Mouse (Mus musculus): ENCODE data around the gene Mast4. TPM values are rescaled to one million over a fixed set of nuclear protein-coding genes. Genes with fewer than 3 reads are reported as not detected.
"Not testable (repeated sequence)": the region's sequence is repeated elsewhere in the genome, so short reads cannot be mapped to it uniquely, and the experiment has no call there.

The Mast4 gene
- 6.4 and 7.1 TPM in 2 replicates for polyA plus RNA-seq (2012; rRNA removed)

GRCm38 (mm10) chr13:103334392-103334686 lies at the start of gene Mast4:
Gene Mast4 (minus strand): TSS chr13:103334497.
- DNase-seq (ENCODE audit: low read depth in 1 of 2, low spot score in 2 of 2), result no peak
- WGBS, result under 1% methylated on average over 44 of the region's 44 CpGs
- Histone ChIP-seq H3K27me3 (ENCODE audit: control insufficient read depth, insufficient read depth, low read length) (peaks cover 16% of the 10 kb centered on the region), H3K27ac (ENCODE audit: insufficient read depth, low read length) (no peak within 1 kb of the TSS), H3K4me3 (ENCODE audit: extremely low read depth, insufficient read depth, insufficient read length) (peak within 1 kb of the TSS; percentile 26), H3K4me1 (ENCODE audit: control insufficient read depth, insufficient read depth, insufficient read length) (peaks cover 2% of the 10 kb centered on the region; the same call in 1 of the 2 replicates), H3K36me3 (ENCODE audit: control insufficient read depth, insufficient read depth, low read length) (no peaks in the 10 kb centered on the region)
- TF ChIP-seq POLR2A (IDR thresholded peaks at IDR 0.05; ENCODE audit: low read depth, low read length) (no peak), CTCF (IDR thresholded peaks at IDR 0.05; ENCODE audit: extremely low read depth, insufficient read depth, insufficient read length, insufficient replicate concordance) (no peak)

- TF ChIP-seq POLR2A (IDR thresholded peaks at IDR 0.05; ENCODE audit: low read depth, low read length), result no peak
- no peaks in the 10 kb centered on the region for H3K27me3 ChIP-seq (ENCODE audit: control insufficient read depth, insufficient read depth, low read length)
- 27% methylated on average over 1 of the region's 1 CpGs for WGBS
Observed at GRCm38 (mm10) chr13:103374495-103374894, 40.2 kb upstream of the Mast4 start.

GRCm38 (mm10) chr13:103369194-103369593 lies 34.9 kb upstream of the Mast4 start:
- 84% methylated on average over 7 of the region's 7 CpGs for WGBS
- no peak for DNase-seq (ENCODE audit: low read depth in 1 of 2, low spot score in 2 of 2)
- H3K4me3 ChIP-seq (ENCODE audit: extremely low read depth, insufficient read depth, insufficient read length), result no peak overlapping the region
- TF ChIP-seq CTCF (IDR thresholded peaks at IDR 0.05; ENCODE audit: extremely low read depth, insufficient read depth, insufficient read length, insufficient replicate concordance), result no peak
- no peak for TF ChIP-seq POLR2A (IDR thresholded peaks at IDR 0.05; ENCODE audit: low read depth, low read length)
- no peaks in the 10 kb centered on the region for H3K36me3 ChIP-seq (ENCODE audit: control insufficient read depth, insufficient read depth, low read length)
- no peak overlapping the region for H3K27ac ChIP-seq (ENCODE audit: insufficient read depth, low read length)
- no peaks in the 10 kb centered on the region for H3K27me3 ChIP-seq (ENCODE audit: control insufficient read depth, insufficient read depth, low read length)
- no peaks in the 10 kb centered on the region for H3K4me1 ChIP-seq (ENCODE audit: control insufficient read depth, insufficient read depth, insufficient read length)

More at GRCm38 (mm10) chr13:103374495-103374894, 40.2 kb upstream of the Mast4 start:
- H3K4me1 ChIP-seq (ENCODE audit: control insufficient read depth, insufficient read depth, insufficient read length), result no peaks in the 10 kb centered on the region
- H3K36me3 ChIP-seq (ENCODE audit: control insufficient read depth, insufficient read depth, low read length), result no peaks in the 10 kb centered on the region
- no peak overlapping the region for H3K4me3 ChIP-seq (ENCODE audit: extremely low read depth, insufficient read depth, insufficient read length)
- DNase-seq (ENCODE audit: low read depth in 1 of 2, low spot score in 2 of 2), result no peak
- H3K27ac ChIP-seq (ENCODE audit: insufficient read depth, low read length), result no peak overlapping the region

- no peak overlapping the region for H3K4me3 ChIP-seq (ENCODE audit: extremely low read depth, insufficient read depth, insufficient read length)
- H3K36me3 ChIP-seq (ENCODE audit: control insufficient read depth, insufficient read depth, low read length), result no peaks in the 10 kb centered on the region
- H3K27ac ChIP-seq (ENCODE audit: insufficient read depth, low read length), result no peak overlapping the region
- DNase-seq (ENCODE audit: low read depth in 1 of 2, low spot score in 2 of 2), result no peak
- WGBS, result 88% methylated on average over 10 of the region's 10 CpGs
- no peaks in the 10 kb centered on the region for H3K27me3 ChIP-seq (ENCODE audit: control insufficient read depth, insufficient read depth, low read length)
- no peaks in the 10 kb centered on the region for H3K4me1 ChIP-seq (ENCODE audit: control insufficient read depth, insufficient read depth, insufficient read length)
- TF ChIP-seq POLR2A (IDR thresholded peaks at IDR 0.05; ENCODE audit: low read depth, low read length), result no peak
- TF ChIP-seq CTCF (IDR thresholded peaks at IDR 0.05; ENCODE audit: extremely low read depth, insufficient read depth, insufficient read length, insufficient replicate concordance), result no peak
Observed at GRCm38 (mm10) chr13:103363181-103363580, 28.9 kb upstream of the Mast4 start.

GRCm38 (mm10) chr13:103357415-103357814 lies 23.1 kb upstream of the Mast4 start:
- 94% methylated on average over 16 of the region's 16 CpGs for WGBS
- H3K4me3 ChIP-seq (ENCODE audit: extremely low read depth, insufficient read depth, insufficient read length); H3K27ac ChIP-seq (ENCODE audit: insufficient read depth, low read length); H3K27me3 ChIP-seq (ENCODE audit: control insufficient read depth, insufficient read depth, low read length); DNase-seq (ENCODE audit: low read depth in 1 of 2, low spot score in 2 of 2); H3K36me3 ChIP-seq (ENCODE audit: control insufficient read depth, insufficient read depth, low read length); H3K4me1 ChIP-seq (ENCODE audit: control insufficient read depth, insufficient read depth, insufficient read length): not testable (repeated sequence)

DNA sequence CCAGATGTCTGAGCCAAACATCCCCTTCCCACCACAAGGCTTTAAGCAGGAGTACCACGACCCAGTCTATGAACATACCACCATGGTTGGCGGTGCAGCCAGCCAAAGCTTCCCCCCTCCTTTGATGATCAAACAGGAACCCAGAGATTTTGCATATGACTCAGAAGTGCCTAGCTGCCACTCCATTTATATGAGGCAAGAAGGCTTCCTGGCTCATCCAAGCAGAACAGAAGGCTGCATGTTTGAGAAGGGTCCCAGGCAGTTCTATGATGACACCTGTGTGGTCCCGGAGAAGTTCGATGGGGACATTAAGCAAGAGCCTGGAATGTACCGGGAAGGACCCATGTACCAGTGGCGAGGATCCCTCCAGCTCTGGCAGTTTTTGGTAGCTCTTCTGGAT lies 22.6 kb upstream of the Mast4 start:
- not testable (repeated sequence) for H3K27me3 ChIP-seq (ENCODE audit: control insufficient read depth, insufficient read depth, low read length); H3K4me3 ChIP-seq (ENCODE audit: extremely low read depth, insufficient read depth, insufficient read length); H3K4me1 ChIP-seq (ENCODE audit: control insufficient read depth, insufficient read depth, insufficient read length); H3K27ac ChIP-seq (ENCODE audit: insufficient read depth, low read length); H3K36me3 ChIP-seq (ENCODE audit: control insufficient read depth, insufficient read depth, low read length); DNase-seq (ENCODE audit: low read depth in 1 of 2, low spot score in 2 of 2)
- WGBS, result 74% methylated on average over 5 of the region's 6 CpGs

DNA sequence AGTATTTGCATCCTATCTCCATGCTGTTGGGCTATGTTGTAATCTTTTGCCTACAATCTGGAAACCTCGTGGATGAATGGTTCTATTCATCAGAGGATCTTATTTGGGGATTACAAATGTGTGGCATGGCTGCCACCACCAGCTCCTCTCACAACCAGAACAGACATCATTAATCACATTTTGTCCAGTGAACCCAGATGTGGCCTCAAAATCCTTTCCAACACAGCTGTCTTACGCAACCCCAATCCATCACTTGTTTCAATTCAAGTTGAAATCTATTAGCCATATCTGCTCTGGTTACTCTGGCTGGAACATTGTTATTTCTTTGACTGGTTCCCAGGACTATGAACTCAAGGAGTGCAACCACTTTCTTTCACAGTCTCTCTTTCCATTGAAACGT lies 20.4 kb upstream of the Mast4 start:
- Histone ChIP-seq H3K27me3 (ENCODE audit: control insufficient read depth, insufficient read depth, low read length) (no peaks in the 10 kb centered on the region), H3K4me1 (ENCODE audit: control insufficient read depth, insufficient read depth, insufficient read length) (no peaks in the 10 kb centered on the region), H3K27ac (ENCODE audit: insufficient read depth, low read length) (no peak overlapping the region), H3K4me3 (ENCODE audit: extremely low read depth, insufficient read depth, insufficient read length) (no peak overlapping the region), H3K36me3 (ENCODE audit: control insufficient read depth, insufficient read depth, low read length) (no peaks in the 10 kb centered on the region)
- no peak for DNase-seq (ENCODE audit: low read depth in 1 of 2, low spot score in 2 of 2)
- 75% methylated on average over 3 of the region's 3 CpGs for WGBS
- TF ChIP-seq CTCF (IDR thresholded peaks at IDR 0.05; ENCODE audit: extremely low read depth, insufficient read depth, insufficient read length, insufficient replicate concordance), result no peak
- TF ChIP-seq POLR2A (IDR thresholded peaks at IDR 0.05; ENCODE audit: low read depth, low read length), result no peak

GRCm38 (mm10) chr13:103344749-103345148 lies 10.5 kb upstream of the Mast4 start:
- no peaks in the 10 kb centered on the region for H3K4me1 ChIP-seq (ENCODE audit: control insufficient read depth, insufficient read depth, insufficient read length)
- 92% methylated on average over 8 of the region's 8 CpGs for WGBS
- TF ChIP-seq CTCF (IDR thresholded peaks at IDR 0.05; ENCODE audit: extremely low read depth, insufficient read depth, insufficient read length, insufficient replicate concordance), result no peak
- no peak for TF ChIP-seq POLR2A (IDR thresholded peaks at IDR 0.05; ENCODE audit: low read depth, low read length)
- H3K27me3 ChIP-seq (ENCODE audit: control insufficient read depth, insufficient read depth, low read length), result no peaks in the 10 kb centered on the region
- no peak for DNase-seq (ENCODE audit: low read depth in 1 of 2, low spot score in 2 of 2)
- H3K4me3 ChIP-seq (ENCODE audit: extremely low read depth, insufficient read depth, insufficient read length), result no peak overlapping the region
- H3K27ac ChIP-seq (ENCODE audit: insufficient read depth, low read length), result no peak overlapping the region
- H3K36me3 ChIP-seq (ENCODE audit: control insufficient read depth, insufficient read depth, low read length), result no peaks in the 10 kb centered on the region

All from spleen, adult 2 months (tissue).